Mouse (Mus musculus): ENCODE measurements at regions not wholly inside any gene's neighbourhood (a gene's known extent, or its start where the extent isn't known, plus 50 kb on each side); places are given as distances from the start of the nearest gene placed in this dataset.
"Not testable (repeated sequence)": the region's sequence is repeated elsewhere in the genome, so short reads cannot be mapped to it uniquely, and the experiment has no call there.

- no peak for DNase-seq
These were observed 164.1 kb upstream of the Castor2 start for GRCm38 (mm10) chr5:133935451-133935850.

- no peak for DNase-seq
These were observed 164.5 kb upstream of the Castor2 start for GRCm38 (mm10) chr5:133935006-133935405.

GRCm38 (mm10) chr5:133930101-133930500 is 169.4 kb upstream of the Castor2 start:
- no peak for DNase-seq

- no peak for DNase-seq
These were observed 172.5 kb upstream of the Castor2 start for GRCm38 (mm10) chr5:133927054-133927453.

GRCm38 (mm10) chr5:133925184-133925900 is 174.2 kb upstream of the Castor2 start:
- DNase-seq = no peak

GRCm38 (mm10) chr5:133922181-133922580 is 177.3 kb upstream of the Castor2 start:
- no peak for DNase-seq

GRCm38 (mm10) chr5:133915734-133916550 is 183.6 kb upstream of the Castor2 start:
- no peak for DNase-seq

GRCm38 (mm10) chr5:133907442-133907841 is 192.1 kb upstream of the Castor2 start:
- DNase-seq = no peak

GRCm38 (mm10) chr5:133898025-133898598 is 201.4 kb upstream of the Castor2 start:
- no peak for DNase-seq

- DNase-seq = no peak
These were observed 208.8 kb upstream of the Castor2 start for GRCm38 (mm10) chr5:133890728-133891127.

GRCm38 (mm10) chr5:133889841-133890240 is 209.7 kb upstream of the Castor2 start:
- DNase-seq = peak; percentile 66

GRCm38 (mm10) chr5:133885507-133885906 is 214.0 kb upstream of the Castor2 start:
- DNase-seq = no peak

GRCm38 (mm10) chr5:133885016-133885415 is 214.5 kb upstream of the Castor2 start:
- peak; percentile 54 for DNase-seq

- no peak for DNase-seq
These were observed 214.9 kb upstream of the Castor2 start for GRCm38 (mm10) chr5:133884593-133884992.

GRCm38 (mm10) chr5:133844483-133844882 is 255.0 kb upstream of the Castor2 start:
- DNase-seq = no peak

- DNase-seq = not testable (repeated sequence)
These were observed 257.3 kb upstream of the Castor2 start for GRCm38 (mm10) chr5:133842059-133842706.

GRCm38 (mm10) chr5:133838286-133838685 is 261.2 kb upstream of the Castor2 start:
- no peak for DNase-seq

GRCm38 (mm10) chr5:133833217-133833616 is 266.3 kb upstream of the Castor2 start:
- no peak for DNase-seq

GRCm38 (mm10) chr5:133828226-133828625 is 271.3 kb upstream of the Castor2 start:
- DNase-seq = no peak

GRCm38 (mm10) chr5:133823871-133824270 is 275.6 kb upstream of the Castor2 start:
- DNase-seq = no peak

GRCm38 (mm10) chr5:133821273-133821672 is 278.2 kb upstream of the Castor2 start:
- no peak for DNase-seq

- no peak for DNase-seq
These were observed 284.0 kb upstream of the Castor2 start for GRCm38 (mm10) chr5:133815462-133815861.

GRCm38 (mm10) chr5:133814436-133814835 is 285.1 kb upstream of the Castor2 start:
- DNase-seq = peak; percentile 17
